Mouse (Mus musculus) stomach, embryonic 15.5 days (tissue): ENCODE results near the gene Rdm1. TPM values are rescaled to one million over a fixed set of nuclear protein-coding genes. Genes with fewer than 3 reads are reported as not detected.
"Not testable (repeated sequence)": the region's sequence is repeated elsewhere in the genome, so short reads cannot be mapped to it uniquely, and the experiment has no call there.

Experiments used
- ATAC-seq: fragments of 200-750 bp; cut with Nextera tagmentation; 2 replicates; pipeline ENCODE4 v1.8.0; 2017; ENCODE audit warnings: low read depth, moderate number of reproducible peaks, moderate TSS enrichment; ENCODE audit not compliant: insufficient read depth, low FRiP score
- H3K27ac ChIP-seq: fragments of 300-500 bp; sonication (generic); 2 replicates; pipeline ENCODE4 v1.5.1; 2015; ENCODE audit warnings: mild to moderate bottlenecking, inconsistent platforms
- H3K27me3 ChIP-seq: fragments of 300-500 bp; sonication (generic); replicated peaks from 2 replicates; pipeline ENCODE4 v1.6.1; 2015; ENCODE audit warnings: inconsistent platforms
- H3K36me3 ChIP-seq: fragments of 300-500 bp; sonication (generic); 2 replicates; pipeline ENCODE4 v1.6.1; 2015; ENCODE audit warnings: inconsistent platforms
- H3K4me1 ChIP-seq: fragments of 300-500 bp; sonication (generic); 2 replicates; pipeline ENCODE4 v1.6.1; 2015; ENCODE audit warnings: inconsistent platforms
- H3K4me2 ChIP-seq: fragments of 300-500 bp; sonication (generic); 2 replicates; pipeline ENCODE4 v1.6.1; 2015; ENCODE audit warnings: mild to moderate bottlenecking, inconsistent platforms
- H3K4me3 ChIP-seq: fragments of 300-500 bp; sonication (generic); replicated peaks from 2 replicates; pipeline ENCODE4 v1.5.1; 2015; ENCODE audit warnings: inconsistent platforms
- H3K9ac ChIP-seq: fragments of 300-500 bp; sonication (generic); 2 replicates; pipeline ENCODE4 v1.6.1; 2015; ENCODE audit warnings: inconsistent platforms
- H3K9me3 ChIP-seq: fragments of 300-500 bp; sonication (generic); 2 replicates; pipeline ENCODE4 v1.6.1; 2016; ENCODE audit warnings: inconsistent platforms
- WGBS: fragments of 180-500 bp; shearing (Covaris S2); methylation state at CpG from one replicate; pipeline ENCODE4 v1.1.7; 2015; 5-methylcytosine and 5-hydroxymethylcytosine counted together
- polyA plus RNA-seq: library from polyadenylated mRNA; unstranded; fragments of >200 nt; fragmentation: Nextera tagmentation; extraction: Ambion mirVana; gene quantifications from 2 replicates; pipeline ENCODE4 v1.2.1, GENCODE M21; 2015

Gene Rdm1
- polyA plus RNA-seq, 1 experiment from 2014 or later: 37.6 TPM

- not testable (repeated sequence) for H3K36me3 ChIP-seq, H3K4me3 ChIP-seq, H3K27me3 ChIP-seq, H3K4me2 ChIP-seq, H3K9ac ChIP-seq, ATAC-seq, H3K4me1 ChIP-seq, H3K9me3 ChIP-seq
- H3K27ac ChIP-seq: peak overlapping the region; percentile 59; the same call in 1 of the 2 replicates
- under 1% methylated on average over 4 of the region's 4 CpGs for WGBS
Measured at GRCm38 (mm10) chr11:101645043-101645410, 18.0 kb downstream of the Rdm1 start.

GRCm38 (mm10) chr11:101645411-101646282 lies 18.7 kb downstream of the Rdm1 start:
- WGBS: under 1% methylated on average over 43 of the region's 56 CpGs

GRCm38 (mm10) chr11:101646283-101646794 lies 19.3 kb downstream of the Rdm1 start:
- Histone ChIP-seq H3K4me3 (peak overlapping the region; percentile 32), H3K4me2 (peak overlapping the region; percentile 48), H3K27ac (peak overlapping the region; percentile 89), H3K9ac (0 out of 2 replicates have a peak overlapping the region, but pooled peaks have one; percentile 12)
- H3K36me3 ChIP-seq, H3K27me3 ChIP-seq, H3K4me1 ChIP-seq, ATAC-seq, H3K9me3 ChIP-seq: not testable (repeated sequence)
- 10% methylated on average over 16 of the region's 16 CpGs for WGBS

More at GRCm38 (mm10) chr11:101645411-101646282, 18.7 kb downstream of the Rdm1 start:
- not testable (repeated sequence) for H3K36me3 ChIP-seq, H3K9me3 ChIP-seq, H3K27me3 ChIP-seq, H3K4me1 ChIP-seq
- peak overlapping the region; percentile 32 for H3K4me3 ChIP-seq
- H3K27ac ChIP-seq: peak overlapping the region; percentile 89
- H3K9ac ChIP-seq: 0 out of 2 replicates have a peak overlapping the region, but pooled peaks have one; percentile 12
- H3K4me2 ChIP-seq: peak overlapping the region; percentile 48
- ATAC-seq: peak; percentile 87

GRCm38 (mm10) chr11:101647093-101647492 lies 20.1 kb downstream of the Rdm1 start:
- not testable (repeated sequence) for H3K36me3 ChIP-seq, H3K9ac ChIP-seq, H3K27me3 ChIP-seq, H3K4me1 ChIP-seq, H3K4me3 ChIP-seq, ATAC-seq, H3K27ac ChIP-seq, H3K4me2 ChIP-seq, H3K9me3 ChIP-seq
- 92% methylated on average over 10 of the region's 10 CpGs for WGBS

GRCm38 (mm10) chr11:101656356-101656755 lies 29.4 kb downstream of the Rdm1 start:
- no peak for ATAC-seq
- 83% methylated on average over 4 of the region's 4 CpGs for WGBS
- Histone ChIP-seq H3K4me1 (peaks cover 3% of the 10 kb centered on the region; the same call in 1 of the 2 replicates), H3K4me3 (no peak overlapping the region), H3K9me3 (no peaks in the 10 kb centered on the region), H3K27ac (no peak overlapping the region), H3K27me3 (no peaks in the 10 kb centered on the region; the same call in 1 of the 2 replicates), H3K9ac (no peak overlapping the region), H3K36me3 (no peaks in the 10 kb centered on the region), H3K4me2 (no peak overlapping the region)

GRCm38 (mm10) chr11:101657528-101657885 lies 30.5 kb downstream of the Rdm1 start:
- H3K9ac ChIP-seq: no peak overlapping the region
- H3K4me3 ChIP-seq: peak overlapping the region; percentile 28
- no peaks in the 10 kb centered on the region; the same call in 1 of the 2 replicates for H3K27me3 ChIP-seq
- no peaks in the 10 kb centered on the region for H3K9me3 ChIP-seq
- peak; percentile 14 for ATAC-seq
- H3K27ac ChIP-seq: peak overlapping the region; percentile 96
- peaks cover 3% of the 10 kb centered on the region; the same call in 1 of the 2 replicates for H3K4me1 ChIP-seq
- peak overlapping the region; percentile 53 for H3K4me2 ChIP-seq
- H3K36me3 ChIP-seq: no peaks in the 10 kb centered on the region
- WGBS: 8% methylated on average over 3 of the region's 3 CpGs

- peak overlapping the region; percentile 53 for H3K4me2 ChIP-seq
- ATAC-seq: peak; percentile 93
- WGBS: under 1% methylated on average over 38 of the region's 40 CpGs
- peak overlapping the region; percentile 96 for H3K27ac ChIP-seq
- H3K36me3 ChIP-seq, H3K27me3 ChIP-seq, H3K9ac ChIP-seq, H3K9me3 ChIP-seq, H3K4me1 ChIP-seq: not testable (repeated sequence)
- H3K4me3 ChIP-seq: peak overlapping the region; percentile 28
Measured at GRCm38 (mm10) chr11:101657886-101658750, 31.1 kb downstream of the Rdm1 start.

- Histone ChIP-seq H3K4me2 (no peak overlapping the region), H3K27me3 (no peaks in the 10 kb centered on the region), H3K9ac (no peak overlapping the region), H3K36me3 (no peaks in the 10 kb centered on the region), H3K4me3 (no peak overlapping the region), H3K9me3 (no peaks in the 10 kb centered on the region), H3K4me1 (peaks cover 3% of the 10 kb centered on the region; the same call in 1 of the 2 replicates), H3K27ac (peak overlapping the region; percentile 88)
- 24% methylated on average over 10 of the region's 10 CpGs for WGBS
- no peak; the same call in 1 of the 2 replicates for ATAC-seq
Measured at GRCm38 (mm10) chr11:101658751-101659558, 32.0 kb downstream of the Rdm1 start.

GRCm38 (mm10) chr11:101661191-101661590 lies 34.2 kb downstream of the Rdm1 start:
- WGBS: 71% methylated on average over 7 of the region's 7 CpGs
- no peak for ATAC-seq
- Histone ChIP-seq H3K27ac (no peak overlapping the region), H3K9ac (no peak overlapping the region), H3K4me3 (no peak overlapping the region), H3K9me3 (no peaks in the 10 kb centered on the region), H3K27me3 (no peaks in the 10 kb centered on the region), H3K4me2 (no peak overlapping the region), H3K36me3 (no peaks in the 10 kb centered on the region), H3K4me1 (peaks cover 7% of the 10 kb centered on the region; the same call in 1 of the 2 replicates)

GRCm38 (mm10) chr11:101661786-101662185 lies 34.8 kb downstream of the Rdm1 start:
- H3K27ac ChIP-seq: no peak overlapping the region
- ATAC-seq: no peak
- H3K27me3 ChIP-seq: no peaks in the 10 kb centered on the region
- no peaks in the 10 kb centered on the region for H3K36me3 ChIP-seq
- H3K4me2 ChIP-seq: no peak overlapping the region
- no peak overlapping the region for H3K9ac ChIP-seq
- H3K4me1 ChIP-seq: peaks cover 10% of the 10 kb centered on the region; the same call in 1 of the 2 replicates
- no peak overlapping the region for H3K4me3 ChIP-seq
- H3K9me3 ChIP-seq: no peaks in the 10 kb centered on the region
- 33% methylated on average over 5 of the region's 5 CpGs for WGBS
